In genomic region chr4:105175255-105176035, GRCm38 (mm10) we compare ENCODE assay signal across 9 mouse cellular contexts. TPM values are rescaled to one million over a fixed set of nuclear protein-coding genes. Genes with fewer than 3 reads are reported as not detected.
A peak's percentile ranks its signal among the peaks of the same experiment; 100 is the strongest.
DNase-seq lines count a peak whose midpoint lies in the region; ATAC-seq lines count a peak whose summit lies in the region.
"Had no signal": no experiment of that assay in that cellular context is flagged by ENCODE, and none has a peak within 500 bp of the region (broad histone marks: within the 10 kb centered on the region; RNA-seq: fewer than 3 reads in every experiment).

No protein-coding gene starts in this region.

- no peak overlapping the region for H3K4me3 ChIP-seq in midbrain, embryonic 10.5 days
- H3K4me3 ChIP-seq in midbrain, embryonic 11.5 days (ENCODE audit: low read depth, low read length): no peak overlapping the region
- H3K4me3 ChIP-seq in forebrain, embryonic 15.5 days: no peak overlapping the region
- H3K4me3 ChIP-seq: megakaryocyte, embryonic 14.5 days had no signal

- 70% methylated on average over 16 of the region's 16 CpGs for WGBS in midbrain, embryonic 10.5 days
- 61% methylated on average over 16 of the region's 16 CpGs for WGBS in midbrain, embryonic 11.5 days
- WGBS in forebrain, embryonic 15.5 days: 23% methylated on average over 16 of the region's 16 CpGs

- peaks cover 52% of the 10 kb centered on the region for H3K4me1 ChIP-seq in midbrain, embryonic 10.5 days
- peaks cover 26% of the 10 kb centered on the region for H3K4me1 ChIP-seq in midbrain, embryonic 11.5 days (ENCODE audit: control insufficient read depth, insufficient read depth, low read length)
- H3K4me1 ChIP-seq in forebrain, embryonic 15.5 days: peaks cover 70% of the 10 kb centered on the region

- ATAC-seq in midbrain, embryonic 11.5 days (ENCODE audit: low FRiP score): no peak
- ATAC-seq in forebrain, embryonic 15.5 days (replicated peaks): peak; percentile 69

- H3K9ac ChIP-seq in midbrain, embryonic 11.5 days (ENCODE audit: low read length): no peak overlapping the region
- H3K9ac ChIP-seq in forebrain, embryonic 15.5 days (replicated peaks): no peak overlapping the region

- H3K4me2 ChIP-seq in midbrain, embryonic 11.5 days: no peak overlapping the region
- H3K4me2 ChIP-seq in forebrain, embryonic 15.5 days (replicated peaks): no peak overlapping the region

- H3K36me3 ChIP-seq in midbrain, embryonic 10.5 days: peaks cover 38% of the 10 kb centered on the region
- peaks cover 3% of the 10 kb centered on the region; the same call in 1 of the 2 replicates for H3K36me3 ChIP-seq in midbrain, embryonic 11.5 days (ENCODE audit: control insufficient read depth, insufficient read depth, low read length)
- no peaks in the 10 kb centered on the region for H3K36me3 ChIP-seq in forebrain, embryonic 15.5 days

- no peaks in the 10 kb centered on the region for H3K9me3 ChIP-seq in midbrain, embryonic 10.5 days (replicated peaks)
- H3K9me3 ChIP-seq in midbrain, embryonic 11.5 days (ENCODE audit: control insufficient read depth, low read length): no peaks in the 10 kb centered on the region
- no peaks in the 10 kb centered on the region for H3K9me3 ChIP-seq in forebrain, embryonic 15.5 days
- H3K9me3 ChIP-seq: megakaryocyte, embryonic 14.5 days had no signal

- no peaks in the 10 kb centered on the region for H3K27me3 ChIP-seq in midbrain, embryonic 10.5 days (ENCODE audit: low read depth, poor library complexity, severe bottlenecking)
- no peaks in the 10 kb centered on the region for H3K27me3 ChIP-seq in midbrain, embryonic 11.5 days (ENCODE audit: control insufficient read depth, insufficient read depth, low read length)
- no peaks in the 10 kb centered on the region for H3K27me3 ChIP-seq in forebrain, embryonic 15.5 days
- H3K27me3 ChIP-seq: megakaryocyte, embryonic 14.5 days had no signal

- peak overlapping the region; percentile 68; the same call in 1 of the 2 replicates for H3K27ac ChIP-seq in midbrain, embryonic 10.5 days (replicated peaks)
- no peak overlapping the region for H3K27ac ChIP-seq in midbrain, embryonic 11.5 days (ENCODE audit: low read depth, low read length)
- peak overlapping the region; percentile 77 for H3K27ac ChIP-seq in forebrain, embryonic 15.5 days (replicated peaks)

- DNase-seq in midbrain, embryonic 10.5 days (ENCODE audit: low spot score): no peak
- no peak for DNase-seq in midbrain, embryonic 11.5 days (ENCODE audit: low spot score, missing footprints)
- DNase-seq in left cerebral cortex, adult 11 months (ENCODE audit: low spot score): peak; percentile 56
- peak; percentile 85 to 87 for DNase-seq in right cerebral cortex, postnatal 10 days (ENCODE audit: low spot score in 2 of 2)
- DNase-seq in kidney, adult 8-10 months: no peak
- no peak for DNase-seq in adrenal gland, adult (ENCODE audit: inconsistent age in 2 of 2, low spot score in 1 of 2)
- DNase-seq in spleen, adult 18-20 months: no peak

RNA-seq across cellular contexts. Expression of gene Plpp3, which starts 18.3 kb away (rescaled TPM):
- polyA plus RNA-seq in midbrain, embryonic 10.5 days (2016; fragmentation: Nextera tagmentation; extraction: Ambion mirVana): 44.5 and 55.6 TPM in 2 replicates
- 46.3 and 47.0 TPM in 2 replicates for polyA plus RNA-seq in midbrain, embryonic 11.5 days (2014; fragmentation: Nextera tagmentation; extraction: Ambion mirVana)
- polyA plus RNA-seq in forebrain, embryonic 15.5 days (2015; fragmentation: Nextera tagmentation; extraction: Ambion mirVana): 74.4 and 75.6 TPM in 2 replicates

Comparison
In these comparisons a context has a peak if more than half of its experiments do, and no peak if none do; other contexts are left out.
1. DNase-seq: peak in left cerebral cortex, adult 11 months (single experiment) and right cerebral cortex, postnatal 10 days (2 of 2); none in midbrain, embryonic 10.5 days (single experiment), midbrain, embryonic 11.5 days (single experiment), kidney, adult 8-10 months (0 of 2), adrenal gland, adult (0 of 2) and spleen, adult 18-20 months (0 of 2).